Mouse (Mus musculus) ES-Bruce4 (cell line): ENCODE data around the gene Acer1. TPM values are rescaled to one million over a fixed set of nuclear protein-coding genes. Genes with fewer than 3 reads are reported as not detected.

ENCODE experiments used
- H3K27ac ChIP-seq: 2 replicates; pipeline ENCODE4 v1.5.1; 2012; ENCODE audit warnings: low read length, inconsistent platforms; ENCODE audit not compliant: insufficient read depth
- H3K27me3 ChIP-seq: 2 replicates; pipeline ENCODE4 v1.6.1; 2012; ENCODE audit warnings: mild to moderate bottlenecking, low read length, inconsistent platforms; ENCODE audit not compliant: control insufficient read depth, poor library complexity, insufficient read depth, severe bottlenecking
- H3K36me3 ChIP-seq: 2 replicates; pipeline ENCODE4 v1.6.1; 2012; ENCODE audit warnings: inconsistent platforms, mild to moderate bottlenecking, low read length, moderate library complexity; ENCODE audit not compliant: control insufficient read depth, poor library complexity, insufficient read depth, severe bottlenecking
- H3K4me1 ChIP-seq: one replicate; pipeline ENCODE4 v1.8.1; 2011; ENCODE audit warnings: low read length; ENCODE audit not compliant: control insufficient read depth, insufficient read depth
- H3K4me3 ChIP-seq: 2 replicates; pipeline ENCODE4 v1.5.1; 2011; ENCODE audit warnings: low read depth, mild to moderate bottlenecking, low read length
- H3K9ac ChIP-seq: 2 replicates; pipeline ENCODE4 v1.6.1; 2012; ENCODE audit warnings: low read depth, mild to moderate bottlenecking, inconsistent platforms; ENCODE audit not compliant: poor library complexity, severe bottlenecking
- H3K9me3 ChIP-seq: replicated peaks from 2 replicates; pipeline ENCODE4 v1.6.1; 2012; ENCODE audit warnings: mild to moderate bottlenecking, low read length, inconsistent platforms; ENCODE audit not compliant: control insufficient read depth, poor library complexity, insufficient read depth, severe bottlenecking
- CTCF ChIP-seq: IDR thresholded peaks from one replicate; pipeline ENCODE4 v1.8.1; 2011; ENCODE audit warnings: low read depth, low read length
- EP300 ChIP-seq: IDR thresholded peaks from 2 replicates; pipeline ENCODE4 v1.6.1; 2011; ENCODE audit warnings: low read depth, low read length; ENCODE audit not compliant: insufficient read depth
- POLR2A ChIP-seq: IDR thresholded peaks from one replicate; pipeline ENCODE4 v1.8.1; 2011; ENCODE audit warnings: low read length; ENCODE audit not compliant: insufficient read depth
- polyA plus RNA-seq: library from polyadenylated mRNA; stranded (reverse); fragments of >200 nt; gene quantifications from 2 replicates; pipeline ENCODE4 v1.2.4, GENCODE M21; 2011; ENCODE audit warnings: low read depth; ENCODE audit not compliant: missing spikeins, insufficient read depth, insufficient read length

The Acer1 gene
- polyA plus RNA-seq, 1 experiment: 0.49 TPM

- TF ChIP-seq POLR2A: no peak
- TF ChIP-seq CTCF: no peak
- TF ChIP-seq EP300: no peak
- Histone ChIP-seq H3K4me3 (no peak overlapping the region), H3K27ac (no peak overlapping the region), H3K9ac (no peak overlapping the region), H3K27me3 (no peaks in the 10 kb centered on the region), H3K4me1 (peaks cover 2% of the 10 kb centered on the region), H3K36me3 (no peaks in the 10 kb centered on the region), H3K9me3 (no peaks in the 10 kb centered on the region)
Observed at GRCm38 (mm10) chr17:56986105-56986805, 4.3 kb upstream of the Acer1 start.

DNA sequence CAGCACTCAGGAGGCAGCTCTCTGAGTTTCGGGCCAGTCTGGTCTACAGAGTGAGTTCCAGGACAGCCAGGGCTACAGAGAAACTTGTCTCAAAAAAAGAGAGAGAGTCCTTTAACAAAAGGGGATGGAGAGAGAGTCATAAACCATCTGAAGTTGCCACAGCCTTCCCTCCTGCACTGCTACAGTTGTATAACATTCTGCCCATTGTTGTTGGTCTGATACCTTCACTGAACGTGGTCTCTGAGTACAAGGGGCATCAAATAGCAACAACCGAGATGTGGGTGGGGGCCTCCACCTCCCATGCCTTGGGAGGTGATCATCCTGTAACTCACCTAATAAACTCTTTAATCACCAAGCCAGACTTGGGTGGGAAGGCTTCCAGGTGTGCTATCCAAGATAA is 3.7 kb upstream of the Acer1 start:
- Histone ChIP-seq H3K27ac (no peak overlapping the region), H3K9me3 (no peaks in the 10 kb centered on the region), H3K4me3 (no peak overlapping the region), H3K27me3 (no peaks in the 10 kb centered on the region), H3K4me1 (no peaks in the 10 kb centered on the region), H3K36me3 (no peaks in the 10 kb centered on the region), H3K9ac (no peak overlapping the region)
- TF ChIP-seq EP300 (no peak), POLR2A (no peak), CTCF (no peak)

- TF ChIP-seq EP300 (no peak), CTCF (no peak), POLR2A (no peak)
- Histone ChIP-seq H3K4me1 (no peaks in the 10 kb centered on the region), H3K27me3 (no peaks in the 10 kb centered on the region), H3K27ac (no peak overlapping the region), H3K4me3 (no peak overlapping the region), H3K9ac (no peak overlapping the region), H3K9me3 (no peaks in the 10 kb centered on the region), H3K36me3 (no peaks in the 10 kb centered on the region)
Observed at GRCm38 (mm10) chr17:56984886-56985285, 3.0 kb upstream of the Acer1 start.

DNA sequence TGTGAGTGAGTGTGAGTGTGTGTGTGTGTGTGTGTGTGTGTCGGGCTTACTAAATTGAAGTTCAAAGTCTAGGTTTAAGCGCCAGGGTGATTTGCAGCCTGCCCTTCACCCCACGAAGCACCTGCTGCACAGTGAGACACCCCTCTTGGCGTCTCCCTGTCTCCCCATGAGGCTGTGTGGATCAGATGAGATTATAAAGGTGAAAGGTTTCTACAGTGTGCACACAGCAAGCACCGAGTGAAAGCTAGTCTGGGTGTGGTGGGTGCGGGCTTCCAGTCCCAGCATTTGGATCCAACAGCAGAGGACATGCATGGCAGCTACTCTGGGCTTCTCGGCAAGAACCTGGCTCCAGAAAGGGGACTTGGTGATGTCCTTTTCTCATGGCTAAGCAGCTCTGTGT is 877 bp downstream of the Acer1 start:
- no peak for TF ChIP-seq EP300
- no peak overlapping the region for H3K9ac ChIP-seq
- H3K9me3 ChIP-seq: no peaks in the 10 kb centered on the region
- H3K4me3 ChIP-seq: no peak overlapping the region
- H3K27me3 ChIP-seq: no peaks in the 10 kb centered on the region
- H3K27ac ChIP-seq: no peak overlapping the region
- H3K36me3 ChIP-seq: no peaks in the 10 kb centered on the region
- no peaks in the 10 kb centered on the region for H3K4me1 ChIP-seq

DNA sequence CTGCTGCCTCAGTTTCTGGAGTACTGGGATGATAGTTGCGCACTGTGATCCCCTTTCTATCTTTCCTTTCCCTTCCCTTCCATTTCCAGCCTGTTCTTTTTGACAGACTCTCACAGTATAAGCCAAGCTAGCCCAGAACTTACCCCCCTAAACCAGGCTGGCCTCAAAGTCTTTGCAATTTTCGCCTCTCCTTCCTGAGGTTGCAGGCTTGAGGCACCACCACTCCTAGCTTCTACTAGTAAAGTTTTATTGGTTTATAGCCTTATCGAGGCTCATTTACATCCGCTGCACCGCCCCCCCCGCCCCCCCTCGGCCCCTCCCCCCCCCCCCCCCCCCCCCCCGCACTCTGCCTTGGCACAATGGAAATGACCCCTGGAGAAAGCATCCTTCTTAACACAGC is 2.4 kb downstream of the Acer1 start:
- H3K4me1 ChIP-seq: peaks cover 2% of the 10 kb centered on the region
- no peaks in the 10 kb centered on the region for H3K36me3 ChIP-seq
- no peak overlapping the region for H3K27ac ChIP-seq
- H3K4me3 ChIP-seq: no peak overlapping the region
- H3K9me3 ChIP-seq: no peaks in the 10 kb centered on the region
- H3K9ac ChIP-seq: no peak overlapping the region
- H3K27me3 ChIP-seq: no peaks in the 10 kb centered on the region
- no peak for TF ChIP-seq POLR2A
- TF ChIP-seq CTCF: no peak
- no peak for TF ChIP-seq EP300

DNA sequence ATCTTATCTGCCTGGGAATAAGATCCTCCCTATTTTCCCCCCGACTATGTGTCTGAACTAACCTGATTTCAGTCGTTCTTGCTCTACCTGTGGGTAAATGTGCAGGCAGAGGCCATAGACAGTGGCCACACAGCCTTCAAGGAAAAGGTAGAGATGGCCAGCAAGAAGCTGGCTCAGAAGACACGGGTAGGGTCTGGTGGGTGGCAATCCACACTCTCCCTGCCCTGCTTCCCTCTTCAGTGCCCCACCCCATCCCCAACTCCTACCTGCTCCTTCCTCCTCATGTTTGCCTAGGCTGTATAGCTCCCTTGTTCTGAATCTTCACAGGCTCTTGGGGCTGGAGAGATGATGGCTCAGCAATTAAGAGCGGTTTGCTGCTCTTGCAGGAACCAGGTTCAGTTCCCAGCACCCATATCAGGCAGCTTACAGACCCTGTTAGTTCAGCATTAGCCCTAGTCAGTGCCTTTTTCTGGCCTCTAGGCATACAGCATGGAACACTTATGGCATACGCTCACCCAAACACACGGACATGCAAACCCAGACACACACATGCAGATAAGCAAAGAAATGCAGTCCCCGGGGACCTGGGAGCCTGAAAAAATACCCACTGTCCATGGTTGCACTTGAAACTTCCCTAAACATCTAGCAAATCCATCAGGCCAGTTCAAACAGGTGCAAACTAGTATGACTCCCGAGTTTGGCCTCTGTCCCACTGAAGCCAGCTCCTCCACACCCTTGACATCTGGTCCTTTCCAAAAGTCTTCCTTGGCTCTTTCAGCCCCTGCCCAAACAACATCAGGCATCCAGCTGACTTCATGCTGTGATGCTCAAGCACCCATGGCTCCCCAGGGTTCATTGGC is 5.2 kb downstream of the Acer1 start:
- Histone ChIP-seq H3K4me1 (peaks cover 3% of the 10 kb centered on the region), H3K9me3 (no peaks in the 10 kb centered on the region), H3K27me3 (no peaks in the 10 kb centered on the region), H3K9ac (no peak overlapping the region), H3K36me3 (no peaks in the 10 kb centered on the region), H3K4me3 (no peak overlapping the region), H3K27ac (no peak overlapping the region)
- TF ChIP-seq CTCF: no peak
- no peak for TF ChIP-seq POLR2A
- TF ChIP-seq EP300: no peak
